Comparison of ENCODE assay signal across 17 mouse cellular contexts in the genomic region with DNA sequence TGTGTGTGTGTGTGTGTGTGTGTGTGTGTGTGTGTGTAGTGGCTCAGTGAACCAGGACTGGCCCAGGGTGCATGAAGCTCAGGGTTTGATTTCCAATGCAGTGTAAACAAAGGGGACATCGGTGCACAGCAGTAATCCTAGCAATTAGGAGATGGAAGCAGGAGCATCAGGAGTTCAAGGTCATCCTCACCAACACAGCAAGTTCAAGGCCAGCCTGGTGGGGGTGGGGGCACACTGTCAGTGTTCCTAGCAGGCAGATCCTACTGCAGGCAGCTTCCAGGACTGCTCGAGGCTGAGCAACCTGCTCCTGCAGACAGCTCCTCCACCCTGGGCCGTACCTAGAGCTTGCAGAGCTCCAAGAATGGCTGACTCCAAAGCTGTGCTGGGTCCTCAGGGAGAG.
"Had no signal": no experiment of that assay in that cellular context is flagged by ENCODE, and none has a peak within 500 bp of the region (broad histone marks: within the 10 kb centered on the region; RNA-seq: fewer than 3 reads in every experiment).

No protein-coding gene starts in this region.

- H3K27ac ChIP-seq: kidney, postnatal 0 days; layer of hippocampus, adult 2 months; limb, embryonic 10.5 days; liver, embryonic 13.5 days; macrophage; midbrain, embryonic 12.5 days; midbrain, embryonic 15.5 days; neural tube, embryonic 12.5 days; neural tube, embryonic 15.5 days had no signal

- H3K4me3 ChIP-seq: layer of hippocampus, adult 2 months; limb, embryonic 10.5 days; limb, embryonic 13.5 days; liver, embryonic 13.5 days; midbrain, embryonic 12.5 days; midbrain, embryonic 15.5 days; neural tube, embryonic 12.5 days; neural tube, embryonic 15.5 days; stomach, embryonic 15.5 days had no signal

- H3K4me1 ChIP-seq: midbrain, embryonic 15.5 days had no signal

- H3K9me3 ChIP-seq: limb, embryonic 10.5 days; limb, embryonic 13.5 days; liver, embryonic 13.5 days; midbrain, embryonic 12.5 days; midbrain, embryonic 15.5 days; neural tube, embryonic 12.5 days; neural tube, embryonic 15.5 days; stomach, embryonic 15.5 days had no signal

- H3K9ac ChIP-seq: limb, embryonic 13.5 days; liver, embryonic 13.5 days; lung, embryonic 14.5 days; midbrain, embryonic 12.5 days; midbrain, embryonic 15.5 days; neural tube, embryonic 12.5 days; neural tube, embryonic 15.5 days; stomach, embryonic 15.5 days had no signal

- H3K27me3 ChIP-seq: neural tube, embryonic 12.5 days; neural tube, embryonic 15.5 days; stomach, embryonic 15.5 days had no signal

- H3K36me3 ChIP-seq: limb, embryonic 10.5 days; limb, embryonic 13.5 days; liver, embryonic 13.5 days; midbrain, embryonic 12.5 days; midbrain, embryonic 15.5 days; neural tube, embryonic 12.5 days; neural tube, embryonic 15.5 days; stomach, embryonic 15.5 days had no signal

- DNase-seq: kidney, postnatal 25 days; layer of hippocampus, postnatal 36 days; liver, embryonic 13.5 days; lung, embryonic 14.5 days; right cerebral cortex, postnatal 25 days; spleen, adult 18-20 months; thymus, postnatal 25 days had no signal
